Mouse (Mus musculus) intestine, embryonic 15.5 days (tissue): ENCODE data around the gene Tcp10b. TPM values are rescaled to one million over a fixed set of nuclear protein-coding genes. Genes with fewer than 3 reads are reported as not detected.
"Not testable (repeated sequence)": the region's sequence is repeated elsewhere in the genome, so short reads cannot be mapped to it uniquely, and the experiment has no call there.

Experiments
- ATAC-seq: fragments of 200-750 bp; cut with Nextera tagmentation; 2 replicates; pipeline ENCODE4 v1.8.0; 2017; ENCODE audit warnings: moderate TSS enrichment, moderate library complexity
- H3K27ac ChIP-seq: fragments of 300-500 bp; sonication (generic); 2 replicates; pipeline ENCODE4 v1.5.1; 2015; ENCODE audit warnings: mild to moderate bottlenecking, inconsistent platforms
- H3K27me3 ChIP-seq: fragments of 300-500 bp; sonication (generic); replicated peaks from 2 replicates; pipeline ENCODE4 v1.6.1; 2015; ENCODE audit warnings: inconsistent platforms
- H3K36me3 ChIP-seq: fragments of 300-500 bp; sonication (generic); 2 replicates; pipeline ENCODE4 v1.6.1; 2015; ENCODE audit warnings: inconsistent platforms
- H3K4me1 ChIP-seq: fragments of 300-500 bp; sonication (generic); replicated peaks from 2 replicates; pipeline ENCODE4 v1.6.1; 2015; ENCODE audit warnings: inconsistent platforms
- H3K4me2 ChIP-seq: fragments of 300-500 bp; sonication (generic); replicated peaks from 2 replicates; pipeline ENCODE4 v1.6.1; 2015; ENCODE audit warnings: mild to moderate bottlenecking, inconsistent platforms
- H3K4me3 ChIP-seq: fragments of 300-500 bp; sonication (generic); replicated peaks from 2 replicates; pipeline ENCODE4 v1.5.1; 2015; ENCODE audit warnings: inconsistent platforms
- H3K9ac ChIP-seq: fragments of 300-500 bp; sonication (generic); 2 replicates; pipeline ENCODE4 v1.6.1; 2015; ENCODE audit warnings: inconsistent platforms
- H3K9me3 ChIP-seq: fragments of 300-500 bp; sonication (generic); 2 replicates; pipeline ENCODE4 v1.6.1; 2016; ENCODE audit warnings: inconsistent platforms
- WGBS: fragments of 180-500 bp; shearing (Covaris S2); methylation state at CpG from one replicate; pipeline ENCODE4 v1.1.7; 2015; 5-methylcytosine and 5-hydroxymethylcytosine counted together
- polyA plus RNA-seq: library from polyadenylated mRNA; unstranded; fragments of >200 nt; fragmentation: Nextera tagmentation; extraction: Ambion mirVana; gene quantifications from 2 replicates; pipeline ENCODE4 v1.2.1, GENCODE M21; 2015

Gene Tcp10b
- polyA plus RNA-seq, 1 experiment from 2014 or later: not detected

- not testable (repeated sequence) for H3K27me3 ChIP-seq, H3K9me3 ChIP-seq, H3K9ac ChIP-seq, H3K36me3 ChIP-seq, H3K4me1 ChIP-seq, H3K4me2 ChIP-seq, ATAC-seq, H3K4me3 ChIP-seq, H3K27ac ChIP-seq
- WGBS: 48% methylated on average over 3 of the region's 9 CpGs
These were observed 51.8 kb downstream of the Tcp10b start for GRCm38 (mm10) chr17:13112504-13113291.

GRCm38 (mm10) chr17:13123308-13124038, 62.6 kb downstream of the Tcp10b start:
- H3K4me2 ChIP-seq, H3K9ac ChIP-seq, H3K4me3 ChIP-seq, H3K27me3 ChIP-seq, H3K4me1 ChIP-seq, H3K9me3 ChIP-seq, H3K27ac ChIP-seq, H3K36me3 ChIP-seq: not testable (repeated sequence)
- 100% methylated on average over 2 of the region's 5 CpGs for WGBS
- ATAC-seq: 0 out of 2 replicates have a peak, but pooled peaks have one; percentile 36

GRCm38 (mm10) chr17:13124241-13124640, 63.3 kb downstream of the Tcp10b start:
- not testable (repeated sequence) for H3K4me2 ChIP-seq, H3K27me3 ChIP-seq, H3K9me3 ChIP-seq, H3K4me3 ChIP-seq, H3K27ac ChIP-seq, ATAC-seq, H3K36me3 ChIP-seq, H3K9ac ChIP-seq, H3K4me1 ChIP-seq
- 34% methylated on average over 2 of the region's 3 CpGs for WGBS

- H3K4me2 ChIP-seq, H3K4me3 ChIP-seq, H3K9me3 ChIP-seq, H3K4me1 ChIP-seq, ATAC-seq, H3K27me3 ChIP-seq, H3K9ac ChIP-seq, H3K36me3 ChIP-seq, H3K27ac ChIP-seq: not testable (repeated sequence)
- no CpG with 5 or more reads among the region's 3 CpGs for WGBS
These were observed 68.4 kb downstream of the Tcp10b start for GRCm38 (mm10) chr17:13129324-13129723.

- H3K36me3 ChIP-seq, H3K4me3 ChIP-seq, H3K9ac ChIP-seq, H3K27ac ChIP-seq, H3K4me1 ChIP-seq, H3K4me2 ChIP-seq, H3K9me3 ChIP-seq, H3K27me3 ChIP-seq: not testable (repeated sequence)
- ATAC-seq: peak; percentile 69
- 67% methylated on average over 9 of the region's 11 CpGs for WGBS
These were observed 69.0 kb downstream of the Tcp10b start for GRCm38 (mm10) chr17:13129737-13130465.

- H3K36me3 ChIP-seq, H3K4me1 ChIP-seq, H3K9me3 ChIP-seq, H3K4me2 ChIP-seq, H3K4me3 ChIP-seq, H3K27me3 ChIP-seq, H3K27ac ChIP-seq, ATAC-seq, H3K9ac ChIP-seq: not testable (repeated sequence)
- WGBS: 79% methylated on average over 3 of the region's 4 CpGs
These were observed 70.8 kb downstream of the Tcp10b start, which contains the start of gene Unc93a for GRCm38 (mm10) chr17:13131710-13132109. Unc93a (minus strand) TSS chr17:13131810.

Other genes starting within 250 kb of the Tcp10b start
- 0.38 and 0.40 TPM in 2 replicates for gene Mas1, start 193.0 kb upstream of the Tcp10b start, polyA plus RNA-seq
- not detected in 2 replicates for gene Mrgprh, start 185.1 kb upstream of the Tcp10b start, polyA plus RNA-seq
- gene Pnldc1, start 150.9 kb upstream of the Tcp10b start, polyA plus RNA-seq: 0.62 and 0.90 TPM in 2 replicates
- gene Tcp1, start 145.4 kb upstream of the Tcp10b start, polyA plus RNA-seq: 369 and 437 TPM in 2 replicates
- 173 and 181 TPM in 2 replicates for gene Mrpl18, start 144.8 kb upstream of the Tcp10b start, polyA plus RNA-seq
- 0.88 and 1.6 TPM in 2 replicates for gene Acat3, start 120.5 kb upstream of the Tcp10b start, polyA plus RNA-seq
- gene Acat2, start 100.4 kb upstream of the Tcp10b start, polyA plus RNA-seq: 230 and 240 TPM in 2 replicates
- 109 and 120 TPM in 2 replicates for gene Wtap, start 66.9 kb upstream of the Tcp10b start, polyA plus RNA-seq
- gene Sod2, start 54.3 kb upstream of the Tcp10b start, polyA plus RNA-seq: 163 and 167 TPM in 2 replicates
- gene Gpr31b, start 8.8 kb upstream of the Tcp10b start, polyA plus RNA-seq: 0.16 TPM in 1 of 2 replicates, not detected in the other
- not detected in 2 replicates for gene Unc93a, start 70.7 kb downstream of the Tcp10b start, polyA plus RNA-seq
- gene Smok2a, start 160.1 kb downstream of the Tcp10b start, polyA plus RNA-seq: not detected in 2 replicates
- gene Smok2b, start 169.2 kb downstream of the Tcp10b start, polyA plus RNA-seq: not detected in 2 replicates